Mouse (Mus musculus) adrenal gland, postnatal 36 days (tissue): ENCODE measurements around the gene Rhd. TPM values are rescaled to one million over a fixed set of nuclear protein-coding genes. Genes with fewer than 3 reads are reported as not detected.

ENCODE experiments used
- DNase-seq, 2 experiments: peaks; one replicate each; pipeline ENCODE4 v3.0.0; 2021; ENCODE audit warnings: mixed read lengths in 1 of 2
- total RNA-seq, 2 experiments: library from RNA; stranded (reverse); gene quantifications; 2 replicates each; pipeline ENCODE4 v1.2.3; 2021

The Rhd gene
- total RNA-seq, 2 experiments from 2014 or later, result 0.89 TPM; not detected in 1

GRCm38 (mm10) chr4:134930684-134931481, 66.5 kb downstream of the Rhd start, which contains the start of gene Syf2:
Gene Syf2, plus strand, starts transcription at chr4:134930898.
- DNase-seq, result peak; percentile 95

DNA sequence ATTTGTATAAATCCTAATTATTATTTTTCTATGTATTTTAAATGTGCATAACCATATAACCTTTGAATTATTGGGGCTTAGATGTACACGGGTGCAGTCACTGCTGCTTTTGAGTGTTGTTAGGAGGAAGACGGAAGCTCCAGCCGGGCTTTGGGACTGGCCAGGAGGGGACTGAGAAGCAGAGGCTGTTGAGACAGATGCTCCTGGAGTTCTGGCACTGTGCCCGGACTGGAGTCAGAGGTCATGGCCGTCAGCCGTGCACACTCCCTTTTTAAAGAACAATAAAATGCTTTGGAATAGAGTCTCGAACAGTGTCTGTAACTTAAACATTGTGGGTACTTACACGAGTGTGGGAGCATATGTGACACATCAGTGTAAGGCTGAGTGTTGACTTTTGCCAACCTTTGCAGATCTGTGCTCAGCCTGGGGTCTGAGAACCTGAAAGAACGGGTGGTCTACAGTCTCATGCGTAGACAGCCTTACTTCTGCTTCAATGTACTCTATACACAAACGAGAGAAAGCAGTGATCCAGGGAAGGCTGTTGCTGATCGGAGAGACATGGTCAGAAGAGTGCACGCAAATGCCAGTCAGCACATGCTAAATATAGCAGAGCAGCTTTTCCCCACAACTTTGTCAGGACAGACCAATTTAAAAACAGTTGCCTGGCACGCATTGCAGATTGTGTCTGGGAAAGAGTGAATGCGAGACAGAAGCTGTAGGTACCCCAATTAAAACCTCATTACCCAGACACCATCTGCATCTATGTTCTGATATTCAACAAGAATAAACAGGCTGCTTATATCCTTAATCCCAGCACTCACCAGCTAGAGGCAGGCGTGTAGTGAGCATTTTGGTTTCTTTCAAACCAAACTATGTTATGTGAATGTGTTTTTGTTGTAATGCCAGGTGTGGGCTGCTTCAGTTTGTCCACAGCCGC, 73.2 kb downstream of the Rhd start:
- DNase-seq, result peak; percentile 52 to 64

- DNase-seq, result no peak
Measured at GRCm38 (mm10) chr4:134939900-134940299, 75.6 kb downstream of the Rhd start.

- DNase-seq, result no peak
Measured at GRCm38 (mm10) chr4:134943758-134944538, 79.6 kb downstream of the Rhd start.

Other genes starting within 250 kb of the Rhd start
- 10 to 100 TPM; 18.5 to 24.7 TPM for gene Man1c1, start 160.2 kb upstream of the Rhd start, total RNA-seq
- gene Ldlrap1, start 96.5 kb upstream of the Rhd start, total RNA-seq, result 10 to 100 TPM; 47.5 to 52.9 TPM
- gene Maco1, start 11.2 kb upstream of the Rhd start, total RNA-seq, result 10 to 100 TPM; 37.3 to 39.0 TPM
- 100 to 1,000 TPM; 229 to 405 TPM for gene Tmem50a, start 50.5 kb downstream of the Rhd start, total RNA-seq
- gene Rsrp1, start 59.1 kb downstream of the Rhd start, total RNA-seq, result 100 to 1,000 TPM; 378 to 436 TPM
- 100 to 1,000 TPM in 1 of 2 experiments, 10 to 100 TPM in 1; 84.2 to 102 TPM for gene Syf2, start 66.4 kb downstream of the Rhd start, total RNA-seq